ENCODE assay signal across 9 mouse cellular contexts in the genomic region with DNA sequence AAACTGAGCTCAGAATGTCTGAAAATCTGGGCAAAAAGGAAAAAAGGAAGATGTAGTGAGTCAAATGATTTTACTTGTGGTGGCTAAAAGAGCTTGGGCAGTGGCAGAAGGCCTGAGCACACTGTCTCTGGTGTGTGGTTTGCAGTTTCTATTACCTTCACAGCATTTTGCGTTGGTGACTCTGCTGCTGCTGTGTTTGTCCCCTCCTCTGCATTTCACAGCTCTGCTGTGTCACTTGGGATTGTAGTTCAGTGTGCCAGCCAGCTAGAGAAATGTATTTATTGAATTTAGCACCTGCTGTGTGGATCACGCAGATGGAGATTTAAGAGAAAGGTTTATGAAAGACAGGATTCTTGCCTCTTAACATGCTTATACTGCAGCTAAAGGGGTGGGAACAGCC.
"Had no signal": no experiment of that assay in that cellular context is flagged by ENCODE, and none has a peak within 500 bp of the region (broad histone marks: within the 10 kb centered on the region; RNA-seq: fewer than 3 reads in every experiment).

No protein-coding gene starts in this region.

- DNase-seq: kidney, adult 11 months; kidney, adult 8-10 months; kidney, postnatal 10 days; kidney, postnatal 36 days; liver; lung, adult 18-20 months; lung, postnatal 10 days; lung, postnatal 36 days; thymus, postnatal 25 days had no signal
